Mouse (Mus musculus) bone marrow, adult 2 months (tissue): ENCODE data around the gene Fam83c. TPM values are rescaled to one million over a fixed set of nuclear protein-coding genes. Genes with fewer than 3 reads are reported as not detected.
"Not testable (repeated sequence)": the region's sequence is repeated elsewhere in the genome, so short reads cannot be mapped to it uniquely, and the experiment has no call there.

Source experiments
- H3K27ac ChIP-seq: fragments of 200-500 bp; 2 replicates; pipeline ENCODE4 v1.5.1; 2012; ENCODE audit warnings: low read depth, mild to moderate bottlenecking, control low read depth, inconsistent platforms, low read length; ENCODE audit not compliant: control insufficient read depth, poor library complexity, insufficient read depth
- H3K4me1 ChIP-seq: fragments of 200-500 bp; 2 replicates; pipeline ENCODE4 v1.6.1; 2011; ENCODE audit warnings: low read length; ENCODE audit not compliant: control insufficient read depth, insufficient read depth
- H3K4me3 ChIP-seq: fragments of 200-500 bp; replicated peaks from 2 replicates; pipeline ENCODE3; 2011; ENCODE audit warnings: mild to moderate bottlenecking, low read depth, low read length, control low read depth; ENCODE audit not compliant: control insufficient read depth
- CTCF ChIP-seq: fragments of 200-500 bp; IDR thresholded peaks from 2 replicates; pipeline ENCODE4 v1.5.1; 2011; ENCODE audit warnings: low read length, control low read depth; ENCODE audit not compliant: control insufficient read depth, insufficient read depth
- POLR2A ChIP-seq: fragments of 200-500 bp; IDR thresholded peaks from 2 replicates; pipeline ENCODE4 v1.6.1; 2011; ENCODE audit warnings: low read depth, mild to moderate bottlenecking, control low read depth, low read length, borderline replicate concordance; ENCODE audit not compliant: control insufficient read depth
- WGBS: fragments of 180-500 bp; shearing (Covaris S2); methylation state at CpG from one replicate; pipeline ENCODE4 v1.1.7; 2018; 5-methylcytosine and 5-hydroxymethylcytosine counted together
- polyA plus RNA-seq: library from polyadenylated mRNA; stranded (reverse); fragments of >200 nt; gene quantifications from 2 replicates; pipeline ENCODE4 v1.2.4, GENCODE M21; 2011; ENCODE audit warnings: low replicate concordance; ENCODE audit not compliant: missing spikeins, insufficient read depth, insufficient read length

The Fam83c gene
- polyA plus RNA-seq, 1 experiment: not detected

GRCm38 (mm10) chr2:155838961-155839360, 4.3 kb upstream of the Fam83c start:
- H3K4me3 ChIP-seq: no peak overlapping the region
- TF ChIP-seq CTCF: no peak
- no peak for TF ChIP-seq POLR2A
- no peak overlapping the region for H3K27ac ChIP-seq
- no peaks in the 10 kb centered on the region for H3K4me1 ChIP-seq
- 76% methylated on average over 4 of the region's 4 CpGs for WGBS

GRCm38 (mm10) chr2:155837961-155838360, 3.3 kb upstream of the Fam83c start:
- H3K4me1 ChIP-seq: no peaks in the 10 kb centered on the region
- TF ChIP-seq POLR2A (no peak), CTCF (no peak)
- H3K27ac ChIP-seq: no peak overlapping the region
- no peak overlapping the region for H3K4me3 ChIP-seq
- 71% methylated on average over 3 of the region's 3 CpGs for WGBS

- peak; percentile 26; the same call in 1 of the 2 replicates for TF ChIP-seq CTCF
- not testable (repeated sequence) for H3K4me3 ChIP-seq, H3K27ac ChIP-seq, H3K4me1 ChIP-seq
- 51% methylated on average over 1 of the region's 1 CpGs for WGBS
Measured at GRCm38 (mm10) chr2:155832087-155832486, 2.6 kb downstream of the Fam83c start.

- no peak for TF ChIP-seq CTCF
- TF ChIP-seq POLR2A: no peak
- H3K4me1 ChIP-seq: no peaks in the 10 kb centered on the region
- no peak overlapping the region for H3K4me3 ChIP-seq
- no peak overlapping the region for H3K27ac ChIP-seq
- 49% methylated on average over 9 of the region's 9 CpGs for WGBS
Measured at GRCm38 (mm10) chr2:155831302-155831701, 3.4 kb downstream of the Fam83c start.

GRCm38 (mm10) chr2:155830841-155831240, 3.8 kb downstream of the Fam83c start:
- Histone ChIP-seq H3K4me1 (no peaks in the 10 kb centered on the region), H3K4me3 (no peak overlapping the region), H3K27ac (no peak overlapping the region)
- no peak for TF ChIP-seq CTCF
- no peak for TF ChIP-seq POLR2A
- WGBS: 85% methylated on average over 8 of the region's 8 CpGs

GRCm38 (mm10) chr2:155826630-155827424, 7.8 kb downstream of the Fam83c start, which contains the start of gene Eif6:
Eif6 (minus strand) TSS chr2:155826925.
- H3K27ac ChIP-seq: peak within 1 kb of the TSS; percentile 75
- H3K4me3 ChIP-seq: peak within 1 kb of the TSS; percentile 94
- WGBS: 3% methylated on average over 27 of the region's 27 CpGs
- TF ChIP-seq CTCF: no peak
- peak; percentile 72 for TF ChIP-seq POLR2A
- H3K4me1 ChIP-seq: no peaks in the 10 kb centered on the region

- TF ChIP-seq POLR2A (no peak), CTCF (no peak)
- no peaks in the 10 kb centered on the region for H3K4me1 ChIP-seq
- H3K4me3 ChIP-seq: peak overlapping the region; percentile 94
- WGBS: 1% methylated on average over 52 of the region's 52 CpGs
- H3K27ac ChIP-seq: peak overlapping the region; percentile 75
Measured at GRCm38 (mm10) chr2:155825904-155826629, 8.6 kb downstream of the Fam83c start.

GRCm38 (mm10) chr2:155823722-155824121, 10.9 kb downstream of the Fam83c start:
- 86% methylated on average over 8 of the region's 8 CpGs for WGBS
- TF ChIP-seq CTCF (no peak), POLR2A (no peak)
- Histone ChIP-seq H3K4me3 (no peak overlapping the region), H3K27ac (no peak overlapping the region), H3K4me1 (peaks cover 3% of the 10 kb centered on the region; the same call in 1 of the 2 replicates)
